Mouse (Mus musculus) hindbrain, embryonic 12.5 days (tissue): ENCODE measurements at regions not wholly inside any gene's neighbourhood (a gene's known extent, or its start where the extent isn't known, plus 50 kb on each side); places are given as distances from the start of the nearest gene placed in this dataset.
A peak's percentile ranks its signal among the peaks of the same experiment; 100 is the strongest.

Experiments
- ATAC-seq: fragments of 200-750 bp; cut with Nextera tagmentation; 2 replicates; pipeline ENCODE4 v1.8.0; 2017; ENCODE audit warnings: moderate TSS enrichment; ENCODE audit not compliant: low FRiP score
- H3K27ac ChIP-seq: fragments of 300-500 bp; sonication (generic); 2 replicates; pipeline ENCODE4 v1.5.1; 2016; ENCODE audit warnings: mild to moderate bottlenecking
- H3K27me3 ChIP-seq: fragments of 300-500 bp; sonication (generic); 2 replicates; pipeline ENCODE4 v1.6.1; 2016; ENCODE audit warnings: mild to moderate bottlenecking
- H3K36me3 ChIP-seq: fragments of 300-500 bp; sonication (generic); 2 replicates; pipeline ENCODE4 v1.6.1; 2016; ENCODE audit warnings: mild to moderate bottlenecking
- H3K4me1 ChIP-seq: fragments of 300-500 bp; sonication (generic); 2 replicates; pipeline ENCODE4 v1.6.1; 2016
- H3K4me2 ChIP-seq: fragments of 300-500 bp; sonication (generic); replicated peaks from 2 replicates; pipeline ENCODE4 v1.6.1; 2016; ENCODE audit warnings: mild to moderate bottlenecking
- H3K4me3 ChIP-seq: fragments of 300-500 bp; sonication (generic); 2 replicates; pipeline ENCODE4 v1.5.1; 2016; ENCODE audit warnings: mild to moderate bottlenecking
- H3K9ac ChIP-seq: fragments of 300-500 bp; sonication (generic); 2 replicates; pipeline ENCODE4 v1.6.1; 2016; ENCODE audit warnings: mild to moderate bottlenecking, moderate library complexity
- H3K9me3 ChIP-seq: fragments of 300-500 bp; sonication (generic); replicated peaks from 2 replicates; pipeline ENCODE4 v1.6.1; 2016; ENCODE audit warnings: mild to moderate bottlenecking
- WGBS: fragments of 180-500 bp; shearing (Covaris S2); methylation state at CpG from one replicate; pipeline ENCODE4 v1.1.7; 2016; 5-methylcytosine and 5-hydroxymethylcytosine counted together

GRCm38 (mm10) chr15:51484207-51484606, 2400.5 kb upstream of the Gm7489 start:
- Histone ChIP-seq H3K27ac (no peak overlapping the region), H3K9ac (no peak overlapping the region), H3K27me3 (no peaks in the 10 kb centered on the region), H3K4me3 (no peak overlapping the region), H3K4me2 (no peak overlapping the region), H3K4me1 (no peaks in the 10 kb centered on the region), H3K36me3 (no peaks in the 10 kb centered on the region), H3K9me3 (no peaks in the 10 kb centered on the region)
- ATAC-seq = no peak
- WGBS = 83% methylated on average over 2 of the region's 2 CpGs

DNA sequence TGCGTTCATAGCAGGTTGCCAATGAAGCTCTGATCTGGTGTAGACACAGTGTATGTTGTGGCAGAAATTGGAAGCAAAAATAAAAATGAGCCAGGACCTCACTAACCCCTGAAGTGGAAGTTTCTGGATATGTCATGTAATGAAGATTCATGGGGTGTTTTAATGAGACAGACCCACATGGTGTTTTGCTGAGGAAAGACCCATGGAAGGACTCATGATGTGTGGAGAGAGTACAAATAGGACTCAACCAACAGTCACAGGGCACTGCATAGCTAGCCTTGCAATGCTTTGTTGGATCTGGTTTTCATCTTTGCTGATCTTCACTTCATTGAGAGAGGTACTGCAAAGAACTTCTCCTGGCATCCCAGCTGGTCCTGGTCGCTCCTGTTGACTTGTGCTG, 2399.2 kb upstream of the Gm7489 start:
- WGBS = 83% methylated on average over 2 of the region's 2 CpGs
- no peak for ATAC-seq
- H3K9me3 ChIP-seq = no peaks in the 10 kb centered on the region

DNA sequence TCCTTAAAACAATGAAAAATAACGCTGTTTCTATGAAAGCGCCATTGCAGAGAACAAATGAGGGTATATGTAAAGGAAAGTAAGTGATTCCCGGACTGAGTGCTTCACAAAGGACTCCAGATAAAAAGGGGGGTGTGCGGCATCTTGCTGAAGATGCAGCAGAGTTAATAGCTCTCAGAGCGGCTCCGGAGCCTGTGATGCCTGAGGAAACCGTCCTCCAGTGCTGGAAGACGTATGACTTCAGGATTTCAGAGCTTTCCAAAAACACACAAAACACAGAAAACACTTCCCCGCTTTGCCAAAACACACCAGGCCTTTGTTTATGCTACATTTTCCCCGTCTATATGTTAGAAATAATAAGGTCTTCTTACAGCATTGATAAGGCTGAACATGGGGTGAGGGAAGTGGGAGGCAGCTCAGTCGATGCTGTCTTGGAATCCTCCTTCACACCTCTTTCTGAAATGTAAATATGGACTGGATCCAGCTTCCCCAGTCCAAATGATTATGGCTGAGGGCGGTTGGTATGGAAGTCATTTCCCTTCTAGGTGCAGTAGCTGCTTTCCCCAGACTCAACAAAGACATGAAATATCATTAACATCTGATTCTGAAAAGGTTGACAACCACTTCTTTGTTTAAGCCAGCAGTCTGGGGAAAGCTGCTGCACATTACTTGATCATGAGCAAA, 2382.5 kb upstream of the Gm7489 start:
- Histone ChIP-seq H3K9me3 (no peaks in the 10 kb centered on the region), H3K27me3 (no peaks in the 10 kb centered on the region), H3K36me3 (no peaks in the 10 kb centered on the region), H3K4me1 (no peaks in the 10 kb centered on the region), H3K4me3 (no peak overlapping the region), H3K4me2 (no peak overlapping the region), H3K9ac (no peak overlapping the region), H3K27ac (no peak overlapping the region)
- whole genome bisulfite sequencing = 68% methylated on average over 12 of the region's 12 CpGs
- no peak for ATAC-seq

More for the DNA sequence above, 2399.2 kb upstream of the Gm7489 start:
- H3K4me1 ChIP-seq = no peaks in the 10 kb centered on the region
- H3K36me3 ChIP-seq = no peaks in the 10 kb centered on the region
- no peak overlapping the region for H3K27ac ChIP-seq
- no peak overlapping the region for H3K4me2 ChIP-seq
- no peaks in the 10 kb centered on the region for H3K27me3 ChIP-seq
- no peak overlapping the region for H3K4me3 ChIP-seq
- H3K9ac ChIP-seq = no peak overlapping the region

- Histone ChIP-seq H3K27me3 (no peaks in the 10 kb centered on the region), H3K4me2 (peak overlapping the region; percentile 29; the same call in 1 of the 2 replicates)
- no peak for ATAC-seq
These were observed 2381.9 kb upstream of the Gm7489 start for GRCm38 (mm10) chr15:51502742-51503270.

GRCm38 (mm10) chr15:51503341-51503740, 2381.4 kb upstream of the Gm7489 start:
- Histone ChIP-seq H3K4me3 (no peak overlapping the region), H3K9me3 (no peaks in the 10 kb centered on the region), H3K27ac (no peak overlapping the region), H3K36me3 (no peaks in the 10 kb centered on the region), H3K9ac (no peak overlapping the region), H3K4me1 (no peaks in the 10 kb centered on the region), H3K27me3 (no peaks in the 10 kb centered on the region), H3K4me2 (0 out of 2 replicates have a peak overlapping the region, but pooled peaks have one; percentile 15)
- WGBS = 32% methylated on average over 8 of the region's 8 CpGs
- no peak for ATAC-seq

More at GRCm38 (mm10) chr15:51502742-51503270, 2381.9 kb upstream of the Gm7489 start:
- Histone ChIP-seq H3K4me1 (no peaks in the 10 kb centered on the region), H3K9ac (no peak overlapping the region), H3K36me3 (no peaks in the 10 kb centered on the region), H3K27ac (peak overlapping the region; percentile 52; the same call in 1 of the 2 replicates), H3K9me3 (no peaks in the 10 kb centered on the region), H3K4me3 (no peak overlapping the region)
- 43% methylated on average over 10 of the region's 10 CpGs for WGBS

GRCm38 (mm10) chr15:51504016-51504760, 2380.5 kb upstream of the Gm7489 start:
- no peaks in the 10 kb centered on the region for H3K36me3 ChIP-seq
- 69% methylated on average over 11 of the region's 11 CpGs for WGBS
- no peak overlapping the region for H3K9ac ChIP-seq
- H3K4me1 ChIP-seq = no peaks in the 10 kb centered on the region
- no peaks in the 10 kb centered on the region for H3K9me3 ChIP-seq
- no peak overlapping the region for H3K27ac ChIP-seq
- no peak overlapping the region for H3K4me2 ChIP-seq
- no peak for ATAC-seq
- no peak overlapping the region for H3K4me3 ChIP-seq
- no peaks in the 10 kb centered on the region for H3K27me3 ChIP-seq

DNA sequence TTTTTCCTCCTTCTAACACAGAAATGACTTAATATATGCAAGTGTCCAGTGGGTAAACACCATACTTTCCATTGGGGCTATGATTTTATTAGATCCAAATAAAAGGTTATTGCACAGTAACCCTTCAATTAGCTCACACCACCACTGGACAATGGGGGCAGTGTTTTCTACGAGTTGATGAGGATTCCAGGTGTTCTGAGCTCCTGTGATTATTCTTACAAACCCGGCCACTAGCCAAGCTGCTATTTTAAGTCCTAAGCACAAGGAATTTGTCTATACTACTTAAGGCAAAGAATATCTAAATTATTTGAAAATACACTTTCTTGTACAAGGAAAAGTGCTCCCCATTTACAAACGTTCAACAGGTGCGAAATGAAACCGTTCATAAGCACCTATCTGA, 2379.9 kb upstream of the Gm7489 start:
- H3K4me3 ChIP-seq = no peak overlapping the region
- H3K9me3 ChIP-seq = no peaks in the 10 kb centered on the region
- H3K27me3 ChIP-seq = no peaks in the 10 kb centered on the region
- no peak overlapping the region for H3K9ac ChIP-seq
- no peak overlapping the region for H3K4me2 ChIP-seq
- ATAC-seq = no peak
- H3K4me1 ChIP-seq = no peaks in the 10 kb centered on the region
- 83% methylated on average over 5 of the region's 5 CpGs for WGBS
- no peaks in the 10 kb centered on the region for H3K36me3 ChIP-seq
- no peak overlapping the region for H3K27ac ChIP-seq

GRCm38 (mm10) chr15:51507126-51507525, 2377.6 kb upstream of the Gm7489 start:
- no peak for ATAC-seq
- no peak overlapping the region for H3K27ac ChIP-seq
- H3K4me2 ChIP-seq = no peak overlapping the region
- no peak overlapping the region for H3K9ac ChIP-seq
- WGBS = 87% methylated on average over 2 of the region's 2 CpGs
- H3K9me3 ChIP-seq = no peaks in the 10 kb centered on the region
- no peaks in the 10 kb centered on the region for H3K27me3 ChIP-seq
- no peaks in the 10 kb centered on the region for H3K4me1 ChIP-seq
- H3K4me3 ChIP-seq = no peak overlapping the region
- H3K36me3 ChIP-seq = no peaks in the 10 kb centered on the region

- 47% methylated on average over 5 of the region's 5 CpGs for WGBS
- ATAC-seq = no peak
- no peaks in the 10 kb centered on the region for H3K4me1 ChIP-seq
- no peaks in the 10 kb centered on the region for H3K27me3 ChIP-seq
- H3K36me3 ChIP-seq = no peaks in the 10 kb centered on the region
- no peak overlapping the region for H3K9ac ChIP-seq
- no peak overlapping the region for H3K27ac ChIP-seq
- no peak overlapping the region for H3K4me2 ChIP-seq
- no peaks in the 10 kb centered on the region for H3K9me3 ChIP-seq
- H3K4me3 ChIP-seq = no peak overlapping the region
These were observed 2373.4 kb upstream of the Gm7489 start for GRCm38 (mm10) chr15:51511319-51511718.

- H3K4me2 ChIP-seq = no peak overlapping the region
- H3K4me1 ChIP-seq = no peaks in the 10 kb centered on the region
- no peak for ATAC-seq
- no peak overlapping the region for H3K4me3 ChIP-seq
- H3K9ac ChIP-seq = no peak overlapping the region
- no peak overlapping the region for H3K27ac ChIP-seq
- H3K36me3 ChIP-seq = no peaks in the 10 kb centered on the region
- no peaks in the 10 kb centered on the region for H3K9me3 ChIP-seq
- 37% methylated on average over 5 of the region's 5 CpGs for WGBS
- H3K27me3 ChIP-seq = no peaks in the 10 kb centered on the region
These were observed 2348.4 kb upstream of the Gm7489 start for GRCm38 (mm10) chr15:51536317-51536716.

- H3K4me3 ChIP-seq = no peak overlapping the region
- H3K27ac ChIP-seq = no peak overlapping the region
- 91% methylated on average over 4 of the region's 4 CpGs for WGBS
These were observed 2333.4 kb upstream of the Gm7489 start for GRCm38 (mm10) chr15:51551216-51551775.

DNA sequence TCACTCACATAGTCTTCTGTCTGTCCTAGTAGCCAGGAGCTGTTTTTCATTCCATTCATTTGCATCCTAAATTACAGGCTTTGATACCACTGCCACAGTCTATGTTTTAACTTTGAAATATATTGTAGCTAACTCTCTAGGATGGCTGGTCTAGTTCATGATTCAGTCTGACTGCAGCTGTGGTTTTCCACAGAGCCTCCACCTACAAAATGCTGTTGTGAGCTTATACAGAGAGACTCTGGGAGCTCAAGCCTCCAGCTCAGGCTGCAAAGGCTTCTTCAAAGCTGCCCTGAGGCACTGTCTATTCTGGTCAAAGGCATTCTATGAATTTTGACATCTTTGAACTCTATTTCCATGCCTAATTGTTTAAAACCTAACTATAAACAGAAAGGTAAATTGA, 2326.5 kb upstream of the Gm7489 start:
- no peak overlapping the region for H3K27ac ChIP-seq
- no peaks in the 10 kb centered on the region for H3K36me3 ChIP-seq
- H3K4me1 ChIP-seq = no peaks in the 10 kb centered on the region
- no peaks in the 10 kb centered on the region for H3K27me3 ChIP-seq
- H3K9ac ChIP-seq = no peak overlapping the region
- no peak overlapping the region for H3K4me2 ChIP-seq
- no peak overlapping the region for H3K4me3 ChIP-seq
- no peaks in the 10 kb centered on the region for H3K9me3 ChIP-seq
- no peak for ATAC-seq

More at GRCm38 (mm10) chr15:51551216-51551775, 2333.4 kb upstream of the Gm7489 start:
- Histone ChIP-seq H3K4me2 (no peak overlapping the region), H3K9ac (no peak overlapping the region), H3K4me1 (no peaks in the 10 kb centered on the region), H3K27me3 (no peaks in the 10 kb centered on the region), H3K9me3 (no peaks in the 10 kb centered on the region), H3K36me3 (no peaks in the 10 kb centered on the region)
- no peak for ATAC-seq
